1 mouse cellular context compared by ENCODE assay signal in genomic region chr3:95588604-95589086, GRCm38 (mm10).
TF ChIP-seq lines count a peak whose summit lies in the region.

Gene Golph3l, plus strand, starts transcription at chr3:95588934.

TF ChIP-seq in CH12.LX, 34 proteins besides CTCF, POLR2A, EP300 and RAD21 (continued from another document):
- TF ChIP-seq NELFE (IDR thresholded peaks at IDR 0.05; ENCODE audit: low read depth, low read length) (peak; percentile 51; the same call in 1 of the 2 replicates), MAFK (IDR thresholded peaks at IDR 0.05; ENCODE audit: insufficient replicate concordance, low read length) (no peak), NRF1 (IDR thresholded peaks at IDR 0.05; ENCODE audit: low read depth, low read length) (peak; percentile 33; the same call in 1 of the 2 replicates), PAX5 (IDR thresholded peaks at IDR 0.05; ENCODE audit: low read length) (no peak), ZKSCAN1 (IDR thresholded peaks at IDR 0.05; ENCODE audit: borderline replicate concordance, low read depth, low read length) (no peak), KAT2A (IDR thresholded peaks at IDR 0.05; ENCODE audit: insufficient replicate concordance, low read length) (no peak), JUND (conservative IDR thresholded peaks at IDR 0.05; ENCODE audit: low read depth, low read length) (no peak), BHLHE40 (IDR thresholded peaks at IDR 0.05; ENCODE audit: low read depth, low read length) (no peak), MEF2A (IDR thresholded peaks at IDR 0.05; ENCODE audit: borderline replicate concordance, low read depth, low read length) (peak; percentile 10; the same call in 1 of the 2 replicates), ETS1 (conservative IDR thresholded peaks at IDR 0.05; ENCODE audit: low read depth, low read length) (no peak), MXI1 (IDR thresholded peaks at IDR 0.05; ENCODE audit: low read depth, low read length) (peak; percentile 58; the same call in 1 of the 2 replicates)
